In the genomic region with DNA sequence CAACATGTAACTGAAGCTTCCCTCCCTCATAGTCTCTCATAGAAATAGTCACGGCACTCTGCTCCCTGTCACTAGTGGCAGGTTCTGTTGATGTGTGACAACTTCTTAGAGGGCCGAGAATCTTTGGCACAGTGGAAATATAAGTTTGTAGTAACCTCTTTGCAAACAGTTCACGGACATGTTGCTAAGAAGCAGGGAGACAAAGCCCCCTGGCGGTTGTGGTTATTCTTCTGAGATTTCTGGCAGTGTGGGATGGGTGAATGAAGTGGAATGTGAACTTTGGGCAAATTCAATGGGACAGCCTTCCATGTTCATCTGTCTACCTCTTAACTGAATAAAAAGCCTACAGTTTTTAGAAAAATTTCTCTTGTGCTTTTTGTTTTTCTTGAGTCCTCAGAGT, we compare ENCODE assay signal across 16 mouse cellular contexts. TPM values are rescaled to one million over a fixed set of nuclear protein-coding genes. Genes with fewer than 3 reads are reported as not detected.
DNase-seq lines count a peak whose midpoint lies in the region; ATAC-seq and TF ChIP-seq lines count a peak whose summit lies in the region.
"Had no signal": no experiment of that assay in that cellular context is flagged by ENCODE, and none has a peak within 500 bp of the region (broad histone marks: within the 10 kb centered on the region; RNA-seq: fewer than 3 reads in every experiment).

No protein-coding gene starts in this region.

- peak; percentile 68 for TF ChIP-seq CTCF in layer of hippocampus, adult 2 months (conservative IDR thresholded peaks at IDR 0.05)

- H3K36me3 ChIP-seq in heart, embryonic 11.5 days (ENCODE audit: control insufficient read depth, insufficient read depth, low read length), result peaks cover 38% of the 10 kb centered on the region
- peaks cover 31% of the 10 kb centered on the region for H3K36me3 ChIP-seq in midbrain, embryonic 11.5 days (ENCODE audit: control insufficient read depth, insufficient read depth, low read length)
- H3K36me3 ChIP-seq in midbrain, embryonic 16.5 days (ENCODE audit: control insufficient read depth, insufficient read depth, low read length), result peaks cover 28% of the 10 kb centered on the region
- peaks cover 72% of the 10 kb centered on the region for H3K36me3 ChIP-seq in liver, embryonic 15.5 days (replicated peaks)

- peaks cover 24% of the 10 kb centered on the region for H3K4me1 ChIP-seq in heart, embryonic 11.5 days (ENCODE audit: control insufficient read depth, insufficient read depth, low read length)
- H3K4me1 ChIP-seq in midbrain, embryonic 11.5 days (ENCODE audit: control insufficient read depth, insufficient read depth, low read length), result no peaks in the 10 kb centered on the region
- H3K4me1 ChIP-seq in midbrain, embryonic 16.5 days (ENCODE audit: control insufficient read depth, insufficient read depth, low read length), result no peaks in the 10 kb centered on the region
- H3K4me1 ChIP-seq in liver, embryonic 15.5 days (replicated peaks), result peaks cover 88% of the 10 kb centered on the region
- H3K4me1 ChIP-seq: midbrain, embryonic 12.5 days; neural tube, embryonic 12.5 days had no signal

- H3K4me3 ChIP-seq in heart, embryonic 11.5 days (ENCODE audit: low read depth, low read length), result no peak overlapping the region
- no peak overlapping the region for H3K4me3 ChIP-seq in layer of hippocampus, adult 2 months
- H3K4me3 ChIP-seq in midbrain, embryonic 11.5 days (ENCODE audit: low read depth, low read length), result no peak overlapping the region
- no peak overlapping the region for H3K4me3 ChIP-seq in midbrain, embryonic 16.5 days (ENCODE audit: low read depth, low read length)
- H3K4me3 ChIP-seq in liver, embryonic 15.5 days (replicated peaks), result no peak overlapping the region
- H3K4me3 ChIP-seq: midbrain, embryonic 12.5 days; neural tube, embryonic 12.5 days had no signal

- DNase-seq in heart, adult 11 months, result peak; percentile 57
- peak in 1 of 2 experiments; percentile 32 for DNase-seq in layer of hippocampus, adult 2 months (ENCODE audit: low spot score in 2 of 2)
- no peak for DNase-seq in layer of hippocampus, postnatal 25 days (ENCODE audit: extremely low spot score in 1 of 2, low spot score in 1 of 2)
- peak; percentile 77 for DNase-seq in midbrain, embryonic 11.5 days (ENCODE audit: low spot score, missing footprints)
- DNase-seq in spleen, adult 12 weeks (ENCODE audit: low spot score), result no peak
- DNase-seq: cerebellum, adult 18-20 months; kidney, postnatal 10 days; layer of hippocampus, adult 9-11 months; right cerebral cortex, postnatal 14 days had no signal

- H3K27ac ChIP-seq in heart, embryonic 11.5 days (ENCODE audit: low read depth, low read length), result no peak overlapping the region
- peak overlapping the region; percentile 55; the same call in 1 of the 2 replicates for H3K27ac ChIP-seq in layer of hippocampus, adult 2 months
- H3K27ac ChIP-seq in midbrain, embryonic 11.5 days (ENCODE audit: low read depth, low read length), result no peak overlapping the region
- no peak overlapping the region for H3K27ac ChIP-seq in midbrain, embryonic 16.5 days (ENCODE audit: low read length)
- H3K27ac ChIP-seq in liver, embryonic 15.5 days (replicated peaks), result peak overlapping the region; percentile 86
- H3K27ac ChIP-seq: midbrain, embryonic 12.5 days; neural tube, embryonic 12.5 days had no signal

- ATAC-seq in heart, embryonic 11.5 days (replicated peaks; ENCODE audit: insufficient number of reproducible peaks, low FRiP score, low TSS enrichment), result no peak
- no peak for ATAC-seq in midbrain, embryonic 11.5 days (ENCODE audit: low FRiP score)
- no peak for ATAC-seq in midbrain, embryonic 16.5 days
- ATAC-seq in liver, embryonic 15.5 days (ENCODE audit: insufficient read depth), result no peak
- ATAC-seq: hindbrain, embryonic 16.5 days; Patski had no signal

- H3K27me3 ChIP-seq in heart, embryonic 11.5 days (ENCODE audit: control insufficient read depth, insufficient read depth, low read length), result no peaks in the 10 kb centered on the region
- no peaks in the 10 kb centered on the region for H3K27me3 ChIP-seq in midbrain, embryonic 11.5 days (ENCODE audit: control insufficient read depth, insufficient read depth, low read length)
- no peaks in the 10 kb centered on the region for H3K27me3 ChIP-seq in midbrain, embryonic 16.5 days (ENCODE audit: control insufficient read depth, insufficient read depth, low read depth, low read length)
- no peaks in the 10 kb centered on the region for H3K27me3 ChIP-seq in liver, embryonic 15.5 days
- H3K27me3 ChIP-seq: midbrain, embryonic 12.5 days; neural tube, embryonic 12.5 days; Patski had no signal

- H3K9ac ChIP-seq in heart, embryonic 11.5 days (ENCODE audit: low read depth, low read length), result no peak overlapping the region
- H3K9ac ChIP-seq in midbrain, embryonic 11.5 days (ENCODE audit: low read length), result no peak overlapping the region
- no peak overlapping the region for H3K9ac ChIP-seq in midbrain, embryonic 16.5 days (ENCODE audit: low read depth, low read length)
- no peak overlapping the region for H3K9ac ChIP-seq in liver, embryonic 15.5 days
- H3K9ac ChIP-seq: midbrain, embryonic 12.5 days; neural tube, embryonic 12.5 days had no signal

- 89% methylated on average over 4 of the region's 4 CpGs for WGBS in heart, embryonic 11.5 days (ENCODE audit: insufficient replicate concordance)
- WGBS in midbrain, embryonic 11.5 days, result 83% methylated on average over 4 of the region's 4 CpGs
- 68% methylated on average over 4 of the region's 4 CpGs for WGBS in midbrain, embryonic 16.5 days
- 77% methylated on average over 4 of the region's 4 CpGs for WGBS in liver, embryonic 15.5 days (ENCODE audit: insufficient replicate concordance)

- H3K4me2 ChIP-seq in heart, embryonic 11.5 days, result no peak overlapping the region
- H3K4me2 ChIP-seq in midbrain, embryonic 11.5 days, result no peak overlapping the region
- no peak overlapping the region for H3K4me2 ChIP-seq in midbrain, embryonic 16.5 days (ENCODE audit: low read length)
- H3K4me2 ChIP-seq in liver, embryonic 15.5 days, result no peak overlapping the region
- H3K4me2 ChIP-seq: midbrain, embryonic 12.5 days; neural tube, embryonic 12.5 days had no signal

- no peaks in the 10 kb centered on the region for H3K9me3 ChIP-seq in heart, embryonic 11.5 days (replicated peaks; ENCODE audit: control insufficient read depth, low read length)
- no peaks in the 10 kb centered on the region for H3K9me3 ChIP-seq in midbrain, embryonic 11.5 days (ENCODE audit: control insufficient read depth, low read length)
- no peaks in the 10 kb centered on the region for H3K9me3 ChIP-seq in midbrain, embryonic 16.5 days (replicated peaks; ENCODE audit: control insufficient read depth, low read length, poor library complexity, severe bottlenecking)
- no peaks in the 10 kb centered on the region for H3K9me3 ChIP-seq in liver, embryonic 15.5 days (replicated peaks)
- H3K9me3 ChIP-seq: midbrain, embryonic 12.5 days; neural tube, embryonic 12.5 days had no signal

RNA-seq across cellular contexts. Expression of gene Slc20a1, which starts 12.7 kb away (rescaled TPM):
- polyA plus RNA-seq in heart, embryonic 11.5 days (2014; fragmentation: Nextera tagmentation; extraction: Ambion mirVana), result 46.9 and 49.3 TPM in 2 replicates
- total RNA-seq in layer of hippocampus, adult 2 months (2021), result 100 to 1,000 TPM; 110 to 124 TPM
- total RNA-seq in layer of hippocampus, postnatal 25 days (2021), result 100 to 1,000 TPM in 1 of 2 experiments, 10 to 100 TPM in 1; 97.2 to 112 TPM
- 53.3 and 62.5 TPM in 2 replicates for polyA plus RNA-seq in midbrain, embryonic 11.5 days (2014; fragmentation: Nextera tagmentation; extraction: Ambion mirVana)
- 64.5 and 67.6 TPM in 2 replicates for polyA plus RNA-seq in midbrain, embryonic 16.5 days (2015; fragmentation: Nextera tagmentation; extraction: Ambion mirVana)
- 42.8 and 48.3 TPM in 2 replicates for polyA plus RNA-seq in liver, embryonic 15.5 days (2015; fragmentation: Nextera tagmentation; extraction: Ambion mirVana)

Comparison
In these comparisons a context has a peak if more than half of its experiments do, and no peak if none do; other contexts are left out.
1. DNase-seq: peak in heart, adult 11 months (single experiment) and midbrain, embryonic 11.5 days (single experiment); none in layer of hippocampus, postnatal 25 days (0 of 2) and spleen, adult 12 weeks (single experiment).
2. H3K27ac ChIP-seq: peak in layer of hippocampus, adult 2 months (single experiment) and liver, embryonic 15.5 days (single experiment); none in heart, embryonic 11.5 days (single experiment), midbrain, embryonic 11.5 days (single experiment) and midbrain, embryonic 16.5 days (single experiment).